Mouse (Mus musculus) skeletal muscle tissue, postnatal 0 days (tissue): ENCODE results near the gene Olfr402. TPM values are rescaled to one million over a fixed set of nuclear protein-coding genes. Genes with fewer than 3 reads are reported as not detected.

Experiments
- polyA plus RNA-seq: library from polyadenylated mRNA; unstranded; fragments of >200 nt; fragmentation: Nextera tagmentation; extraction: Ambion mirVana; gene quantifications from 2 replicates; pipeline ENCODE4 v1.2.1, GENCODE M21; 2015

The Olfr402 gene
- polyA plus RNA-seq, result not detected in 2 replicates

GRCm38 (mm10) chr11:74153229-74153628, at the start of gene Olfr402:
Gene Olfr402 (plus strand): TSS chr11:74153529.

GRCm38 (mm10) chr11:74113412-74113811, 39.9 kb upstream of the Olfr402 start, which contains the start of gene Olfr401:
Gene Olfr401 (plus strand): TSS chr11:74113712.

GRCm38 (mm10) chr11:74185949-74186348, 32.6 kb downstream of the Olfr402 start, which contains the start of gene Olfr403:
Gene Olfr403 (plus strand): TSS chr11:74186249.

Other genes with a start within 250 kb of the Olfr402 start
- not detected in 2 replicates for gene Olfr395, start 244.2 kb upstream of the Olfr402 start, polyA plus RNA-seq
- not detected in 2 replicates for gene Olfr23, start 216.9 kb upstream of the Olfr402 start, polyA plus RNA-seq
- gene Olfr397, start 192.7 kb upstream of the Olfr402 start, polyA plus RNA-seq, result not detected in 2 replicates
- gene Olfr398, start 163.1 kb upstream of the Olfr402 start, polyA plus RNA-seq, result not detected in 2 replicates
- gene Olfr139, start 97.0 kb upstream of the Olfr402 start, polyA plus RNA-seq, result not detected in 2 replicates
- gene Olfr399, start 96.9 kb upstream of the Olfr402 start, polyA plus RNA-seq, result not detected in 2 replicates
- not detected in 2 replicates for gene Zfp616, start 83.6 kb upstream of the Olfr402 start, polyA plus RNA-seq
- gene Olfr401, start 39.8 kb upstream of the Olfr402 start, polyA plus RNA-seq, result not detected in 2 replicates
- not detected in 2 replicates for gene Olfr403, start 32.7 kb downstream of the Olfr402 start, polyA plus RNA-seq
- gene Olfr43, start 57.9 kb downstream of the Olfr402 start, polyA plus RNA-seq, result not detected in 2 replicates
- not detected in 2 replicates for gene Olfr406, start 106.3 kb downstream of the Olfr402 start, polyA plus RNA-seq
- gene Olfr59, start 130.2 kb downstream of the Olfr402 start, polyA plus RNA-seq, result not detected in 2 replicates
- gene Olfr410, start 184.5 kb downstream of the Olfr402 start, polyA plus RNA-seq, result not detected in 2 replicates
- not detected in 2 replicates for gene Olfr411, start 199.1 kb downstream of the Olfr402 start, polyA plus RNA-seq
- gene Olfr412, start 208.5 kb downstream of the Olfr402 start, polyA plus RNA-seq, result not detected in 2 replicates